Mouse (Mus musculus) hindbrain, embryonic 14.5 days (tissue): Measurements from ENCODE around the gene Acvrl1. TPM values are rescaled to one million over a fixed set of nuclear protein-coding genes. Genes with fewer than 3 reads are reported as not detected.

Source experiments
- ATAC-seq: fragments of 200-750 bp; cut with Nextera tagmentation; 2 replicates; pipeline ENCODE4 v1.8.0; 2017; ENCODE audit warnings: moderate number of reproducible peaks, mild to moderate bottlenecking, moderate TSS enrichment, moderate library complexity; ENCODE audit not compliant: low FRiP score
- DNase-seq: peaks from one replicate; pipeline ENCODE4 v3.0.0-alpha.2; 2015; ENCODE audit warnings: low spot score
- H3K27ac ChIP-seq: fragments of 300-500 bp; sonication (generic); 2 replicates; pipeline ENCODE4 v1.5.1; 2014; ENCODE audit warnings: mild to moderate bottlenecking, moderate library complexity
- H3K27me3 ChIP-seq: fragments of 300-500 bp; sonication (generic); 2 replicates; pipeline ENCODE4 v1.6.1; 2014; ENCODE audit warnings: mild to moderate bottlenecking, low read length, mixed read lengths; ENCODE audit not compliant: control insufficient read depth, insufficient read depth
- H3K36me3 ChIP-seq: fragments of 300-500 bp; sonication (generic); replicated peaks from 2 replicates; pipeline ENCODE4 v1.6.1; 2014; ENCODE audit not compliant: control insufficient read depth, insufficient read depth
- H3K4me1 ChIP-seq: fragments of 300-500 bp; sonication (generic); replicated peaks from 2 replicates; pipeline ENCODE4 v1.6.1; 2014; ENCODE audit warnings: antibody characterized with exemption, low read length, mixed read lengths; ENCODE audit not compliant: control insufficient read depth, insufficient read depth
- H3K4me2 ChIP-seq: fragments of 300-500 bp; sonication (generic); replicated peaks from 2 replicates; pipeline ENCODE4 v1.6.1; 2014; ENCODE audit warnings: mild to moderate bottlenecking, moderate library complexity
- H3K4me3 ChIP-seq: fragments of 300-500 bp; sonication (generic); replicated peaks from 2 replicates; pipeline ENCODE4 v1.5.1; 2014; ENCODE audit warnings: mild to moderate bottlenecking, low read length
- H3K9ac ChIP-seq: fragments of 300-500 bp; sonication (generic); 2 replicates; pipeline ENCODE4 v1.6.1; 2014
- H3K9me3 ChIP-seq: fragments of 300-500 bp; sonication (generic); 2 replicates; pipeline ENCODE4 v1.6.1; 2016; ENCODE audit warnings: low read length; ENCODE audit not compliant: control insufficient read depth
- WGBS: fragments of 180-500 bp; shearing (Covaris S2); extraction: QIAGEN DNeasy Blood & Tissue Kit; methylation state at CpG from one replicate; pipeline ENCODE4 v1.1.7; 2014; 5-methylcytosine and 5-hydroxymethylcytosine counted together
- polyA plus RNA-seq: library from polyadenylated mRNA; unstranded; fragments of >200 nt; fragmentation: Nextera tagmentation; extraction: Ambion mirVana; gene quantifications from 2 replicates; pipeline ENCODE4 v1.2.1, GENCODE M21; 2014

Gene Acvrl1
- polyA plus RNA-seq, 1 experiment from 2014 or later: 5.7 TPM

GRCm38 (mm10) chr15:101144176-101144575 lies 15.9 kb downstream of the Acvrl1 start:
- Histone ChIP-seq H3K9ac (no peak overlapping the region), H3K27me3 (no peaks in the 10 kb centered on the region), H3K4me3 (no peak overlapping the region), H3K9me3 (no peaks in the 10 kb centered on the region), H3K4me2 (no peak overlapping the region), H3K4me1 (peaks cover 32% of the 10 kb centered on the region), H3K36me3 (no peaks in the 10 kb centered on the region), H3K27ac (no peak overlapping the region)
- DNase-seq (no peak), ATAC-seq (no peak)
- WGBS: 83% methylated on average over 5 of the region's 5 CpGs

- Histone ChIP-seq H3K9ac (no peak overlapping the region), H3K27ac (no peak overlapping the region), H3K4me2 (no peak overlapping the region), H3K36me3 (no peaks in the 10 kb centered on the region), H3K4me1 (peaks cover 26% of the 10 kb centered on the region), H3K4me3 (no peak overlapping the region), H3K9me3 (no peaks in the 10 kb centered on the region), H3K27me3 (no peaks in the 10 kb centered on the region)
- 84% methylated on average over 8 of the region's 8 CpGs for WGBS
- no peak for DNase-seq
- ATAC-seq: no peak
Measured at GRCm38 (mm10) chr15:101144779-101145178, 16.5 kb downstream of the Acvrl1 start.

DNA sequence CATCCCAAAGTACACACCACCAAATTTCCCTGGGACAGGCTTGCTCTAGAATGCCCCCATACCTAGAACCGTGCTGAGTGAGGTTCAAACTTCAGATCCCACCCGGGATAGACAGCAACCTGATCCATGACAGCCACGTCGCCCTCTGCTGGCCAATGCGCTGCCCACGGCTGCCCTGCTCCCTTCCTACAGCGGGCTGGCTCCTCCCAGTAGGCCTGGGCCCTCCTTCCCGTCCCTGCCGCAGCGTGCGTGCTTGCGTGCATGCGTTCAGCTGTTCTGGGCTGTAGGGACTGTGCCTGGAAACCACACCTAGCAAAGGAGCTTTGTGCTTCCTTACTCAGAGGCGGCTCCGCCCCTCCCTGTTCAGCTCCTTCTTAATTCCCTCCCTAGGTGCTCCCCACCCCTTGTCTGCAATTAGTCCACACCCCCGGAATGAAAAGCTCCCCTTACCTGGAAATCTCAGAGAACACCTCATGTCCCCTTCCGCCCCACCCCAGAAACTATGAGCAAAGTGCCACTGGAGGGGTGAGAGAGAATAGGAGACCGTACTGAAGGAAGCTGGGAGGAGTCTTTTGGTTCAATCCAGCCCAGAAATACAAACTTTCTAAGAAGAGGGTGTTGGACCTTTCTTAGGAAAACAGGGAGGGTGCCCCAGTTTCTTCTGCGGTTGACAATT lies 17.2 kb downstream of the Acvrl1 start:
- H3K4me1 ChIP-seq: peaks cover 18% of the 10 kb centered on the region
- H3K36me3 ChIP-seq: no peaks in the 10 kb centered on the region
- ATAC-seq (peak; percentile 86), DNase-seq (peak; percentile 90)
- H3K9ac ChIP-seq: 0 out of 2 replicates have a peak overlapping the region, but pooled peaks have one; percentile 35
- H3K4me3 ChIP-seq: no peak overlapping the region
- no peaks in the 10 kb centered on the region for H3K27me3 ChIP-seq
- 10% methylated on average over 19 of the region's 19 CpGs for WGBS
- no peak overlapping the region for H3K27ac ChIP-seq
- no peaks in the 10 kb centered on the region for H3K9me3 ChIP-seq
- peak overlapping the region; percentile 35 for H3K4me2 ChIP-seq

DNA sequence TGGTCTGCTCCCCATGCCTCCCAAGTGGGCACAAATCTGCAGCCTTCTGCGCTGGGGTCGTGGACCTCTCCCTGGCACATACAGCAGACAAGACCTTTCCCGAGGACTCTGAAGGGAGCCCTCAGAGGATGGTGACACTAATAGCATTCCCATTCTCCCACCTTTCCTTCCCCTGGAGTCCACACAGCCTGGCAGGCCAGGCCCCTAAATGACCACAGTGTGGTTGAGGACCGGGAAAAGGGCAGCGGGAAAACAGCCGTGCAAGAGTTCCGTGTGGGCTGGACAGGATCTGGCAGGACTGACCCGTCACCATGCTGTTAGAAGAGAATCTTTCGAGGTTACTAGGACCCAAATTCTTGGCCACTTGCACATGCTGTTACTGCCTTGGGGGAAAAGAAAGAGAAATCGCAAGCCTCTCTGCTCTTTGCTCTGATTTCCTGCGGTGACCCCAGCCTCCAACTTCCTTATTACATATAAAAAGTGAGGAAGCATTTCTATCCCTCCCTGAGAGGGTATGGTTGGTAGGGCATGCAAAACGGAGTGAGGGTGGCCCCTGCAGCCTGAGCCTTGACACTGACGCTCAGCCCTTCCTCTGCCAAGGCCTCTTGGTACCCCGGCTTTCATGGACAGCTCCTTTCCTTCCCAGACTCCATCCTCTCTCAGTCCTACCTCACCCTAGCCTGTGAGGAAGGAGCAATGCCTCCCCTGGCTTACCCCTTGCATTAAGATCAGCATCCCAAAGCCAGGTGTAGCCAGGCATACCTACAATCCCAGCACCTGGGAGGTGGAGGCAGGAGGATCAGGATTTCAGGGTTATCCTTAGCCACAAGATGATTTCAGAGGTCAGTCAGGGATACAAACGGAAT lies 18.0 kb downstream of the Acvrl1 start:
- WGBS: 77% methylated on average over 15 of the region's 15 CpGs
- no peak overlapping the region for H3K4me2 ChIP-seq
- H3K27ac ChIP-seq: no peak overlapping the region
- H3K27me3 ChIP-seq: no peaks in the 10 kb centered on the region
- no peaks in the 10 kb centered on the region for H3K9me3 ChIP-seq
- ATAC-seq: no peak
- no peak for DNase-seq
- H3K9ac ChIP-seq: no peak overlapping the region
- H3K4me1 ChIP-seq: peaks cover 14% of the 10 kb centered on the region
- no peak overlapping the region for H3K4me3 ChIP-seq
- H3K36me3 ChIP-seq: no peaks in the 10 kb centered on the region

DNA sequence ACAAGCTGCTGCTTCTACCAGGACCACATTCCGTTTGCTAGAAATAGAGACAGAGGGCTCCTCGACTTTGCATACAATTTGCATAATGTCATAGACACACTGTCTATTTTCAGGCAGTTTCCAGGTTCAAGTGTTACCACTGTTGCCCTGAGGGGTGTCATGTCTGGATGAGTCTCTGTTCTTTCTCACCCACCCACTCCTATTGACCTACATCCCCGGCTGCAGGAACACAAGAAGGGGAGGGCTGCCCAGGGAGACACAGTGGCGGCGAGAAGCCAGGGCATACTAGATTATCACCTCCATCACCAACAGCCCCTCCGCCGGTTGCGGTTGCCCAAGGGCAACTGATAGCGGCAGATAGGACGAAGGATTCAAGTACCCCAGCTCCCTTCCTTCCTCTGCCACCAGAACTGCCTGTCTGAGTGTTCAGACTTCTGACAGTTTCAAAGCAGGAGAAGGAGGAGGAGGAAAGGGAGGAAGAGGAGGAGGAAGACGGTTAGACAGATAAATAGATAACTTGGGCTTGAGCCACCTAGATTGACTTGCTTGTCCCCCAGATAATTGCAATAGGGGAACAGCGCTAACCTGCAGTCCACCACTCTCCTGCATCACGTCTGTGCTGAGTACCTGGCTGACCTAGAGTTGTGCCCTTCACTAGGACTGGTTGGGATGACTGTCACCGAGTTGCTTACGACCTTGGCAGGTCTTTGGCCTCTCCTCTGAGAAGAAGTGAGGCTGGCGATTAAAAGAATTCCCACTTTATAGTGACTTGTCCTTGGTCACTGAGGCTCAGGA lies 19.0 kb downstream of the Acvrl1 start:
- no peak for ATAC-seq
- H3K4me3 ChIP-seq: no peak overlapping the region

GRCm38 (mm10) chr15:101147910-101148273 lies 19.6 kb downstream of the Acvrl1 start:
- 64% methylated on average over 6 of the region's 6 CpGs for WGBS
- H3K4me1 ChIP-seq: peaks cover 14% of the 10 kb centered on the region

More for the DNA sequence above, 19.0 kb downstream of the Acvrl1 start:
- Histone ChIP-seq H3K36me3 (no peaks in the 10 kb centered on the region), H3K9me3 (no peaks in the 10 kb centered on the region), H3K27me3 (no peaks in the 10 kb centered on the region), H3K4me1 (peaks cover 14% of the 10 kb centered on the region), H3K9ac (no peak overlapping the region), H3K27ac (no peak overlapping the region), H3K4me2 (no peak overlapping the region)
- WGBS: 72% methylated on average over 16 of the region's 16 CpGs
- DNase-seq: no peak

GRCm38 (mm10) chr15:101148604-101149003 lies 20.3 kb downstream of the Acvrl1 start:
- WGBS: 77% methylated on average over 6 of the region's 6 CpGs

More at GRCm38 (mm10) chr15:101147910-101148273, 19.6 kb downstream of the Acvrl1 start:
- Histone ChIP-seq H3K36me3 (no peaks in the 10 kb centered on the region), H3K4me2 (no peak overlapping the region), H3K27ac (no peak overlapping the region), H3K27me3 (no peaks in the 10 kb centered on the region), H3K9ac (no peak overlapping the region), H3K4me3 (no peak overlapping the region), H3K9me3 (no peaks in the 10 kb centered on the region)
- no peak for DNase-seq
- no peak for ATAC-seq

DNA sequence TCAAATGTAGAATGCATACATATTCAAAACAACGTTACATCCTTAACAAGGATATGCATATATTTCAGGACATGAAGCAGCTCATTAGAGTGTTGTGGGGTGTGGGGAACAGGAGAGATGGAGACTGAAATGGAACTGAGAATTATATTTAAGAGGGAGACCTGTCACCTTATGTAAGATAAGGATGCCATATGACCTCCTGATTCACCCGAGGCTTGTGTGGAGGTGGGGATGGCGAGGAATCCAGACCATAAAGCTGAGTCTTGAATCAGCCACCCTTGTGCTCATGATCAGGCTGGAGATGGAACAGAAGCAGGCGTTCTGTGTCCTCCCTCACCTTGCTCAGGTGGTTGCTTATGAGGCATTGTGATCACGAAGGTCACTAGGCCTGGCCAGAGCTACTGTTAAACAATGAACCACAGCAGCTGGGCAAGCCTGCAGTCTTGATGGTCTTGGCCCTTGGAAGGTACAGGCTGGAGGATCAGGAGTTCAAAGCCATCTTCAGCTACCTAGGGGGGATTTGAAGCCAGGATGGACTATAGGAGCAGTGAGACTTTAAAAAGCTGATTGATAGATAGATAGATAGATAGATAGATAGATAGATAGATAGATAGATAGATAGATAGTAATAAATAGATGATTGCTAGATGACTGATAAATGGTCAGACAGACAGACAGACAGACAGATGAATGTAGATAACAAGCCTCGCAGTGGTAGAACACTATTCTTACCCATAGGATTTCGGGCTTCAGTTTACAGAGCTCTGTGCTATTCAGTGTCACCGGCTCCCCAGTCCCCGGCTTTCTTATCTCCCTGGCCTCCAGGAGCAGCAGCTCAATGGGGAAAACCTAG lies 23.3 kb downstream of the Acvrl1 start:
- Histone ChIP-seq H3K9me3 (0 out of 2 replicates have a peak, but pooled peaks cover under 1% of the 10 kb centered on the region), H3K36me3 (no peaks in the 10 kb centered on the region), H3K4me2 (no peak overlapping the region), H3K27ac (no peak overlapping the region), H3K4me1 (no peaks in the 10 kb centered on the region), H3K27me3 (no peaks in the 10 kb centered on the region), H3K9ac (no peak overlapping the region), H3K4me3 (no peak overlapping the region)
- ATAC-seq (no peak), DNase-seq (no peak)
- WGBS: 75% methylated on average over 9 of the region's 9 CpGs

More at GRCm38 (mm10) chr15:101148604-101149003, 20.3 kb downstream of the Acvrl1 start:
- no peak for ATAC-seq
- DNase-seq: no peak
- H3K9me3 ChIP-seq: no peaks in the 10 kb centered on the region
- no peak overlapping the region for H3K9ac ChIP-seq
- H3K4me2 ChIP-seq: no peak overlapping the region
- H3K36me3 ChIP-seq: no peaks in the 10 kb centered on the region
- H3K27ac ChIP-seq: no peak overlapping the region
- peaks cover 8% of the 10 kb centered on the region for H3K4me1 ChIP-seq
- no peak overlapping the region for H3K4me3 ChIP-seq
- H3K27me3 ChIP-seq: no peaks in the 10 kb centered on the region
